Mouse (Mus musculus) E14TG2a.4 (cell line): ENCODE measurements around the gene Prkce.

Experiments used
- CTCF ChIP-seq: conservative IDR thresholded peaks from 2 replicates; pipeline ENCODE4 v1.5.1; 2014; ENCODE audit warnings: low read length
- NANOG ChIP-seq: IDR thresholded peaks from 2 replicates; pipeline ENCODE4 v1.6.1; 2014; ENCODE audit warnings: borderline replicate concordance, low read length, mixed read lengths
- POU5F1 ChIP-seq: IDR thresholded peaks from 2 replicates; pipeline ENCODE4 v1.6.1; 2014; ENCODE audit warnings: low read length, borderline replicate concordance

DNA sequence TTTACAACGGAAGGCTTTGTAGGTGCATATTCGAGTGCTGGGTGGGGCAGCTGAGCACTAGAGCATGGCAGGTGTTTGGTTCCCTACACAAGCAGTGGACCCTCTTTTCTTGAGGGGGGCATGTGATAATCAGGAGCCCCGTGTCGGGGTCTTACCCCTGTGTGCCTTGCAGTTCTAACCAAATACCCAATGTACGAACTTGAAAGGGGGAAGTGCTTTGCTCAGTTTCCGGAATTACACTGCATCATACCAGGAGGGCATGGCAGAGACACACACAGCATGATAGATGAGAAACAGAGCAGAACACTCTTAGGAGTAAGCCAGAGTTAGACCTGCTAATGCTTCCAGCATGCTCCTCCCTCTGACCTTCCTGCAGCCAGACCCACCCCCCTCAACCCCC is 208.8 kb downstream of the Prkce start:
- TF ChIP-seq CTCF = no peak
- TF ChIP-seq NANOG = no peak
- no peak for TF ChIP-seq POU5F1
